Mouse (Mus musculus) layer of hippocampus, adult 2 months (tissue): ENCODE results near the gene Pck1. TPM values are rescaled to one million over a fixed set of nuclear protein-coding genes. Genes with fewer than 3 reads are reported as not detected.

ENCODE experiments used
- DNase-seq, 2 experiments: peaks; one replicate each; pipeline ENCODE4 v3.0.0; 2022; ENCODE audit warnings: low spot score in 2 of 2
- H3K27ac ChIP-seq: fragments of 200-600 bp; 2 replicates; pipeline ENCODE4 v1.8.1; 2022
- H3K4me3 ChIP-seq: fragments of 200-600 bp; 2 replicates; pipeline ENCODE4 v1.8.1; 2022; ENCODE audit warnings: mild to moderate bottlenecking
- CTCF ChIP-seq: fragments of 200-600 bp; conservative IDR thresholded peaks from 2 replicates; pipeline ENCODE4 v1.8.1; 2022; ENCODE audit warnings: antibody characterized with exemption, mild to moderate bottlenecking, moderate library complexity
- total RNA-seq, 2 experiments: library from RNA; stranded (reverse); gene quantifications; 2 replicates each; pipeline ENCODE4 v1.2.3; 2021

Gene Pck1
- total RNA-seq, 2 experiments from 2014 or later: not detected

DNA sequence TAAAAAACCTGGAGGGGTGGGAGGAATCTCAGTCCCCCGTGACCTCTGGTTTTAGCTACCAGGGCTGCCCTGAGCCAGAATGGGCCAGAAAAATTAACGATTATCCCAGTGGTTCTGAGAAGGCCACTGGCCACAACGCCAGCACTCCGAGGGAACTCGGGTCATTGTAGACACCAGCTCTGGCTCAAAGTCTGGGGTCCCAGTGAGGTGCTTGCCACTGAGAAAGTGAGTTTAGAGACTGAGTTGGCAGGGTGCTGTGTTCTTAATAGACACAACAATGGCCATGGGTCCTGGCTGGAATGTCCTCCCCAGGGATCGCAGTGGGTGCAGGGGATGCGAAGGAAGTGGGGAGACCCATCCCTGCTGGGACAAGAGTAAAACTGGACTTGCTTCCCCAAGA is 29.1 kb downstream of the Pck1 start:
- TF ChIP-seq CTCF: no peak
- Histone ChIP-seq H3K27ac (no peak overlapping the region), H3K4me3 (no peak overlapping the region)
- DNase-seq: no peak

DNA sequence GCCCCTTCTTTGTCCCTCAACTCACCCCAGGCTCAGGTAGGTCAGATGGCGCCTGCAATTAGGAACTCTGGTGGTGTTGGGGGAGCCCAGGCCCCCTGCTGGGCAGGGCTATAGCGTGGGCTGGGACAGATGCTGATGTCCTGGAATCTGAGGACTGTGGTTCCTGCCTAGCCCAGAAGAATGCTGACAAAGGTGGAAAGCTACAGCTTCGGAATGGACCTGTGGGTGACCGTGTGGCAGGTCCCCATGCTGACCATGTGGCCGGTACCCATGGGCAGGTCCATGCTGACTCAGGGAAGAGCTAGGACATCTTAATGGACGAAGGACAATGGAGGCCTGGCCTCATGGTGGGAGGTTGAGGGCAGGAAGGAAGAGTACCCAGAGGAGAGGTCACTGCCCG is 29.9 kb downstream of the Pck1 start:
- no peak for TF ChIP-seq CTCF
- no peak overlapping the region for H3K27ac ChIP-seq
- no peak overlapping the region for H3K4me3 ChIP-seq
- DNase-seq: no peak

DNA sequence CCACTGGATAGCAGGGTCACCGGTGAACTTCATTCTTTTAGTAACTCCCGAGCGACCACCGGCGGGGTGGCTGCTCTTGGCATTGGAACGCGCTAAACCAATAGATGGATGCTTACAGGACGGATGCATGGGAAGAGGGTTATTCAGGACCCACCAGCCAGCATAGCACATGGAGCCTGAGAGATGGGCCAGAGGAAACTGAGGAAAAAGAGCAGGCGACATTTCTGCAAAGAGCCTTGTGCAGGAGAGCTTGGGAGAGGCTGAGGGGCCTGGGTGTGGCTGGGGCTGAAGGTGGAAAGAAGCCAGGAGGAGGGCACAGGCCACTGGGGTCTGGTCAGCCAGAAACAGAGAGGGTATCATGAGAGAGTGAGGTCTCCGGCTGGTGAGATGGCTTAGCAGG is 30.5 kb downstream of the Pck1 start:
- no peak for TF ChIP-seq CTCF
- no peak overlapping the region for H3K27ac ChIP-seq
- no peak for DNase-seq

DNA sequence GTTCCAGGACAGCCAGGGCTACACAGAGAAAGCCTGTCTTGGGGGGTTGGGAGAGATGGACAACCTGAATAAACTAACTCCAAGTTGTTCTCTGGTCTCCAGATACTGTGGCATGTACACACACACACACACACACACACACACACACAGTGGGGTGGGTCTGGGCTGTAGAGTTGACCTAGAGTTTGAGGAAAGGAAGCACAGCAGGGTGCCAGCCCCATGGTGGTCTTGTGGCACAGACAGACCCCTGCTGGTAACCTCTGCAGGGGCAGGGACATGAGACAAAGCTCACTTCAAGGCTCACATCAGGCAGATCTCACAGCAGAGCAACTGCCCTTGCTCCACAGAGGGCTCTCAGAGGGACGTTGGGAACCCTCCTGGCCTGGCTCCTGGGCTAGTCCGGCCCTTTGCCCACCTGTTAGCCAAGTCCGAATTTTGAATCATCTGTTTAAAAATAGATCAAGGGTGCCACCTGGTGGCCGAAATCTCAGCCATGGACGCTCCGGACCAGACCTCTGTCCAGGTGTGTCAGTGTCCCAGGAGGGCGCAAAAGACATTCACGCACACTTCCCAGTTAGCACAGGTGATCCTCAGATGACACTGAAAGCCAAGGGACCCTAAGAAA is 31.1 kb downstream of the Pck1 start:
- peak in 1 of 2 experiments; percentile 66 for DNase-seq

More for the DNA sequence above, 30.5 kb downstream of the Pck1 start:
- no peak overlapping the region for H3K4me3 ChIP-seq

DNA sequence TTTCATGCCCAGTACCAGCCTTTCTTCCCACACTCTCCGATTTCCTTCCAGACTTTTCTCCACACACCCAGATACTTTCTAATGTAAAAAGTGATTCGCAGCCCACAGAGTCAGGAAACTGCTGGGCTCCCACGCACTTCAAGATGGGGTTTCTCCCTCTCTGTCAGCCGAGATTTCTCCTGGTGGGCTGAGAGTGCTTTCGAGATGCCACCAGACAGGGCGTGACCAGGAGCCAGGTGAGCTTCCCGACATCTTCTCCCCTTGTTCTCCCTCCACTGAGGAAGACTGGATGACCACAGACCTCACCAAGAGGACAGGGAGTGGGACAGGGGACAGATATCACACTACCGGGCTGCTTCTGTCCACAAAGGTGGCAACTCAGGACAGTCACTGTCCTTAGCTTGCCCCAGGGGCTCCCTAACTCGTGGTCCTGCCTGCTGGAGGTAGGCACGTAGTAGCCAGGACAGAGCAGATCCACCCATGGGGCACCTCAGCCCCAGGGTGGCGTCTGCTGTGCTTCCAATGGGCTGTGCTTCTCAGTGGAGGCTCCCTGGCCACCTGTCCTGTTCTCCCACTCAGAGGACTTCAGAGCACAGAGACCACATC is 31.7 kb downstream of the Pck1 start:
- no peak overlapping the region for H3K4me3 ChIP-seq
- TF ChIP-seq CTCF: no peak
- DNase-seq: no peak
- H3K27ac ChIP-seq: no peak overlapping the region

More for the DNA sequence above, 31.1 kb downstream of the Pck1 start:
- H3K27ac ChIP-seq: no peak overlapping the region
- TF ChIP-seq CTCF: peak; percentile 90
- H3K4me3 ChIP-seq: no peak overlapping the region

DNA sequence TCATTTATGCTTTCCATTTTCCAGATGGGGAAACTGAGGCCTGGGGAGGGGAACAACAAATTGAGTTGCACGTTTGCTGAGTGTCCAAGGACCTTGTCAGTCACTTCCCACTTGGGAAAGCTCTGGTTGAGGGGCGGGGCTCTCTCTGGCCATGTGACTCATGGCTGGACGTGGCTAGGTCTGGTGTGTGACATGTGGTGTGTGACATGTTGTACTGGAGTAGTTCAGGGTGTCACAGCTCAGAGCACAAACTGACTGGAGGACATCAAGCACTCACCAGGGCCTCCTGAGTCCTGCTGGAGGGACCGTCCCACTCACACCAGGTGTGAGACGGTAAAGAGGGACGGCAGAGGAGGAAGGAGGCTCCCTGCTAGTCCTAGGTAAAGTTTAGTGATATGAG is 32.4 kb downstream of the Pck1 start:
- Histone ChIP-seq H3K27ac (no peak overlapping the region), H3K4me3 (no peak overlapping the region)
- DNase-seq: no peak
- TF ChIP-seq CTCF: no peak

DNA sequence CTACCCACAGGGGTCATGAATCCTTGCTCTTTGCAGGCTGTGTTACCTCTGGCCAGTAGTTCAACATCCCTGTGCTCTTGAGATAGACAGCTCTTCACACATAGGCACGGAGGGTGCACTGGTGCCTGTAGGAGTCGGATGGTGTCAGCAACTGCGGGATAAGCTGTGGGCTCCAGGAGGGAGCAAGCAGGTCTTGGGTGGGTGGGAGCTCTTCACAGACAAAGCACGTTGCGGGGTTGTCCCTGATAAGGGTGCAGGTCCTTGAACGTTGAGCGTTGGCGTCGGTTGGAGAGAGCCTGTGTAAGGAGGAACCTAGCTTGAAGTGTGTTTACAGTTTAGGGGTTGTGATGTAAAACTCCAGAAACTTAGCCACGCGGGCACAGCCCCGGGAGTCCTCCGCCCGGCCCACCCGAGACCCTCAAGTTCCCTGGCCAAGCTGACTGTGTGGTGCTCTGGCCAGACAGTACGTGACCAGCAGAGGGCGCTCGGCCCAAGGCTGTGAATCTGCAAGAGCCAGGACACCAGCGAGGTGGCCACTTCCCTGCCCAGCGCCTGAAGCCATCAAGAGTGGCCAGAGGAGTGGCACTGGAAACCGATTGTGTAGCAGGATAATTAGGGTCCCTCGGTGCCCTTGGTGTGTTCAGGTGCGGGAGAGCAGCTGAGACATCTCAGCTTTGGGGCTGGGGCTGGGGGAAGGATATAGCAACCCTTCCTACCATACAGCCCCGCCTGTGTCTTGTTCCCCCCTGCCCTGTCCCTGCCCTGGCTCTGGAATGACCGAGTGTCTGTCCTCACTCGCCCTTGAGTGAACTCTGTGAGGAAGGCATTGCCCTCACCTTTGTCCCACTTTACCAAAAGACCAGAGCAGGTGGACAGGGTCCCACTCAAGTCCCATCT is 33.4 kb downstream of the Pck1 start:
- DNase-seq: peak; percentile 49 to 87
- Histone ChIP-seq H3K4me3 (no peak overlapping the region), H3K27ac (no peak overlapping the region)
- TF ChIP-seq CTCF: peak; percentile 98

DNA sequence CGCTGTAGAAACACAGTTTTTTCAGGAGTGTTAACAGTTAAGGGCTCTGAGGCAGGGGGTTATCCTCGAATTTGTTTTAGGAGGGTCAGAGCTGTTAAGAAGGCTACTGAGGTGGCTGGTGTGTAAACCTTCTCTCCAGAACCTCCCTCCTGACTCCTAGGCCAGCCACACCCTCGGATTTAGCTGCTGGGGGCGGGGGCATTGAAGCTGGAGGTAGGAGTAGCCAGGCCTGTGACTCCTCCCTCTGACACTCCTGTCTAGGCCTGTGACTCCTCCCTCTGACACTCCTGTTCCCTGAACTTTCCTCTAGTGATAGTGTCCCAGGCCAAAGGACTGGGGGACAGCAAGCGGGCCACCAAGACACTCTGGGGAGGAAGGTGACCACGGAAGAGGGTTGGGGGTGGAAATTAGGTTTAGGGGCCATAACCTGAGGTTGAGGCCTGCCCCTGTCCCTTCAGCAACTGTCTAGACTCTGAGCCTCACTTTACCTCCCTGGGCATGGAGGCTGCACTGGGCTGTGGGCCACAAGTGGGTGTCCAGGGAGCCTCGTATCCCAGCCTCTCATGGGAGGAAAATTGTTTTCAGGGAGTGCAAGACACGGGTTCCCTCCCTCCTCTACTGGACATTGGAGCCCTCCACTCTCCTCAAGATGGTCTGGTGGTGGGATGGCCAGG is 34.5 kb downstream of the Pck1 start:
- no peak overlapping the region for H3K4me3 ChIP-seq
- no peak overlapping the region for H3K27ac ChIP-seq
- no peak for TF ChIP-seq CTCF
- DNase-seq: no peak

DNA sequence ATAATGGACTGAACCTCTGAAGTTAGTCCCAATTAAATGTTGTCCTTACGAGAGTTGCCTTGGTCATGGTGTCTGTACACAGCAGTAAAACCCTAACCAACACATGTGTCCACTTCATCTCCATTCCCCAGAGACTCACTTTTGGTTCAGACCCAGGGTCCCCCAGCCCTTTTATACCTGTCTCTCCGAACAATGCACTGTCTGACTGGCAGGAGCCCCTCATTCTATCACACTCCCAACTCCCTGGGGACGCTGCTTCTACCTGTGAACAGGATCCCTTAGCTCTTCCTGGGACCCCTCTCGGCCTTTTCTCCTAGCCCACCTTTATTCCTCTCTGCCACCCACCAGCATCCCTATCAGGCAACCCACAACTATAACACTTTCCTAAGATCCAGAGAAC is 41.9 kb downstream of the Pck1 start:
- TF ChIP-seq CTCF: no peak
- H3K4me3 ChIP-seq: no peak overlapping the region
- no peak for DNase-seq
- H3K27ac ChIP-seq: no peak overlapping the region

DNA sequence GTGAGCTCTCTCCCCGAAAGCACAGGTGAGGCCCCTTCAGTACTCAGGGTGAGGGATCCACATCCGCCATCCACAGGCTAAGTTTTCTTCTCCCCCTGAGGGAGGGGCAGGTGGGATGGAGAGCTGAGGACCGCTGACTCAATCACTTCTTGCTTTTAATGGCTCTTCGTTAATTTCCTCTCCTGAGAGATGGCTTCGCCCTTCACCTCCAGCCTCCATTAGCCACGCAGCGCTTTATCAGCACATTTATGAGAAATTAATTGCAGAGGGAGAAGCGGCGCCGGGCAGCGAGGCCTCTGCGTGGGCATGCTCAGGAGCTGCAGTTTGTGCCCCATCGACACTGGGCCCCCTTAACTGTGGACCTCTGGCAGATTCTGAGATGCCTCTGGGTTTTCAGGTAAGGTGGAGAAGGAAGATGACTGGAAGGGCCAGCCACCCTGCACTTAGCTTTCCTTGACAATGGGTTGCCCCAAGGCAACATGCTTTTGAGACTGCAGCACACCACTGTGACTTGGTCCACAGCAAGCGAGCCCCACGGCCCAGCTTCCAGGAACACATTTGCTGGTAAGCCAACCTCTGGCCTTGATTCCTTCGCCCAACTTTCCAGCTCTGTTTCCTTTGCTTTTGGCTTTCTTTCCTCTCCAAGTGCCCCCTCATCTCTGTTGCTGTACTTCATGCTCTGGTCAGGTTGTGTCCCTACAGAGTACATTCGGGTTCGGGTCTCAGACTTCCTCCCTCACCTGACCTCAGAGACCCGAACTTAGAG is 50.3 kb downstream of the Pck1 start:
- Histone ChIP-seq H3K4me3 (no peak overlapping the region), H3K27ac (no peak overlapping the region)
- no peak for TF ChIP-seq CTCF
- no peak for DNase-seq

DNA sequence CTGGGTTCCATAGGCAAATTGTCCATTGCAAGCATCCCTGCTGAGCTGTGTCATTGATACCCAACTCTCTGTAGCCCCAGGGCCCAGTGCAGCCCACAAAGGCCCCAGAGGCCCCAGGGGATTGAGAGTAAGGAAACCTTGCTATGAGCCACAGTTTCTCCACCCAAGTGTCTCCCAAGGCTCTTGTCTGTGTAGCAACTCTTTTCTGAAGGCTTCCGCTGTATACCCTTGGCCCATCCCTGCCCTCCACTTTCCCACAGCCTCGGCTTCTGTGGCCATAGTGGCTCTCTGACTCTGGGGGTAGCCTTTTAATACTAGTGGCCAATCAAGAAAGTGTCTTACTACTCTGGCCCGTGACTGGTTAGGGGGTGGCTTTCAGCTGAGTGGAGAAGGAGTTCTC is 50.9 kb downstream of the Pck1 start:
- no peak for TF ChIP-seq CTCF
- Histone ChIP-seq H3K27ac (no peak overlapping the region), H3K4me3 (no peak overlapping the region)
- DNase-seq: no peak

DNA sequence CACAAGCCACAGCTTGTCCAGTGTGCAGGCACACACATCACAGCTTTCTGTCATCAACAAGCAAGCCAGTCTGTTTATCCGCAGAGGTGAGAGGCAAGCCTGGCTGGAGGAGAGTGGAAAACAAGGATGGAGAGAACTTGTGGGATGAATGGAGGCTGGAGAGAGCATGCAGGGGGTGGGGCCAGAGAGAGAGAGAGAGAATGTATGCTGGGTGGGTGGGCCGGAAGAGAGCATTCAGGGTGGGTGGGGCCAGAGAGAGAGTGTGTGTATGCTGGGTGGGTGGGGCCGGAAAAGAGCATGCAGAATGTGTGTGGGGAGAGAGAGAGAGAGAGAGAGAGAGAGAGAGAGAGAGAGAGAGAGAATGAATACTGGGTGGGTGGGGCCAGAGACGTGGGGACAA is 51.8 kb downstream of the Pck1 start:
- Histone ChIP-seq H3K4me3 (no peak overlapping the region), H3K27ac (no peak overlapping the region)
- DNase-seq: no peak
- no peak for TF ChIP-seq CTCF
